Mouse (Mus musculus) urinary bladder, adult 18-20 months (tissue): ENCODE measurements around the gene Rasal2.

ENCODE experiments used
- DNase-seq, 2 experiments: peaks; one replicate each; pipeline ENCODE4 v3.0.0; 2022; ENCODE audit warnings: low spot score in 2 of 2, mixed read lengths in 2 of 2

The Rasal2 gene

DNA sequence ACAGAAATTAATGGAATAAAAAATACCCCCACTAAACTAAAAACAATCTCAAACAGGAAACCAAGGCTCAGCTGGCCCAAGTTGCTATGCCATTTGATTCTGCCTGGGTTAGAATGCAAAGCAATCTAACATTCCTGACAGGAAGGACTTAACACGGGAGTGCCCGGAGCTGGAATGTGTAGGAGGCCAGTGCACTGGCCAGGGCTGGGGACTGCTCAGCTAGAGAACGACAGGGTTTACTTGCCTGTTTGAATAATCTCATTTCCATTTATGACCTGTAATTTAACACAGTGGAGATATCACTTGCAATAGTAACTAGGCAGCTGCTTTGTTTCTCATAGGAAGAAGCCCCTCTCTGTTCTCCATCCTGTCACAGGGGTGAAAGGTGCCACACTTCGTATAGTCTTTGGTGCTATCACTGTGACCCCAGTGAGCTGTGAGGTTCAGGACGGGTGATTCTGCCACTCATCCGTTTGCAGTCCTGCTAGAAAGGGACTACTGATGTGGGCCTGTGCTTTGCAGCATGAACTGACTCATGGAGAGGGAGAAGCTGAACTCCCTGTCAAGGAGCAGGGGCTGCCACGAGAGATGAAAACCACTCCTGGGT, 269.0 kb downstream of the Rasal2 start:
- DNase-seq: no peak

DNA sequence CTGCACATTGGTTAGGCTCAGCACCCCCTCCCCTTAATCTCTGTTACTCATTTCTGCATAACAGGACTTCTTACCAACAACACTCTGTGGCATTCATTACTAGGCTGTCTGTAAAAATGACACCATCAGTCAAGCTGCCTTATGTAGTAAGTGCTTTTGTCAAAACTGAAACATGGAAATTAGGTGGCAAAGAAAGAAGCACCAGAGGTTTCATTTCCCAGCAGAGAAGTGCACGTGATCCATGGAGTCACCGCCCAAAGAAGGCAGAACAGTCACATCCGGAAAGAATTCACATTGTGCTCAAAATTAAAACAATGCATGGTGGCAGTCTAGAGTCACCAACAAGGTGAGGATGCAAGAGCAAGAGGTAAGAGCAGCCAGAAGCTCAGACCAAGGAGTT, 271.4 kb downstream of the Rasal2 start:
- no peak for DNase-seq

DNA sequence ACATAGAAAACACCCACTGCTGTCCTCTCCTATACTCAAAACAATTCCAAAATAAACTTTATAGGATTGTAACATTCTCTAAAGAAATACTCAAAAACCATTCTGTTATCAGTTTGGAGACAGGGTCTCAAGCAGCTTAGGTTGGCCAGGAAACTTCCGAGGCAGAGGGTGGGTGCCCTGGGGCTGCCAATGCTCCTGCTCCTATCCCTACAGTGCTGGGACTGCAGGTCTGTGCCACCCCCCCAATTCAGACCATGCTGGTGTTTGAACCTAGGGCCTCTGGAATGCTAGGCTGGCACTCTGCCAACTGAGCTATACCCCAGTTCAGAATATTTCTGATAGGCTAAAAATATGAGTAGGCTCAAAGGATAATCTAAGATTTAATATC, 274.5 kb downstream of the Rasal2 start:
- no peak for DNase-seq

DNA sequence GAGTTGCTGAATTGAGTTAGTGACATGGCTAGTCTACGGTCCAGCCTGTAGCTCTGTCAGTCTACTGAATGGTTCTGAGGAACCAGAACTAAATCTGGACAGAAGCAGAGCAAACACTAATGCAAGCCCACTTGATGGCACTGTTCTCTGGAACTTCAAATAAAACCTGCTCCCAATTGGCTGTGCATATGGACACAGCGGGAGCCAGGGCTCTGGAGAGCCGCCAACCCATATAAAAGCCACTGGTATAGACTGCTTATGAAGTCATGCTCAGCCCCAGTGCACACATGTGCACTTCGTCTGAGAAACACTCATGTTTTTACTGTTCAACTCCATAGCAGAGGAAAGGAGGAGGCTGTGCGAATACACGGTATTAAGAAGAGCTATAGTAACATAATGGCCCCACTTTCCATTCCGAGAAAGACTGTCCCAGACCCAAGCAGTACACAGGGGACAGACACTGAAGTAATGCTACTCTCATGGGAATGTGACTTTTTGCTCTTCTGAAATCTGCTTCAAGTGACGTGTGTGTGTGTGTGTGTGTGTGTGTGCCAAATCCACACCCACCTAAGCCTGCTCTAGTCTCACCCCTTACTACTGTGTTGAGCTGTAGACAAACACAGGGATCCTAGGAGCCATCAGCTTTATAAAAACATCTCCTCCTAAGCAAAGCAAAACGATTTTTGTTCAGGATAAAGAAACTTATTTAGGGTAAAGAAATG, 275.1 kb downstream of the Rasal2 start:
- DNase-seq: no peak

DNA sequence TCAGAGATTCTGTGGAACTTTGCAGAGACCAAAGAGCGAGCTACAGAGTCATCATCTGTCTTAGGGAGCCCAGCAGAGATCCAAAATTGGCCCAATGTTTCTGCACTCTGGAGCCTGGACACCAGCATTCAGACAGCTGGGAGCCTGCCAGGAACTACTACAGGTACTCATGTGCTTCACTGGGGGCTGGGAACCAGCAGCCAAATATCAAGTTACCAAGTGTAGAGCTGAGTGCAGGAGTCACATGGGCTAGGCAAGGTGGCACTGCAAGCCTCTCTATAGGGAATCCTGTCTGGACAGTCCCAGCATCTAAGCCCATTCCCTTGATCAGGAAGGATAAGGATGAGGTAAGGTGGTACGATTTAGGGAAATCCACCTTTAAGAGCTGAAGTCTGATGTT, 284.2 kb downstream of the Rasal2 start:
- DNase-seq: no peak

DNA sequence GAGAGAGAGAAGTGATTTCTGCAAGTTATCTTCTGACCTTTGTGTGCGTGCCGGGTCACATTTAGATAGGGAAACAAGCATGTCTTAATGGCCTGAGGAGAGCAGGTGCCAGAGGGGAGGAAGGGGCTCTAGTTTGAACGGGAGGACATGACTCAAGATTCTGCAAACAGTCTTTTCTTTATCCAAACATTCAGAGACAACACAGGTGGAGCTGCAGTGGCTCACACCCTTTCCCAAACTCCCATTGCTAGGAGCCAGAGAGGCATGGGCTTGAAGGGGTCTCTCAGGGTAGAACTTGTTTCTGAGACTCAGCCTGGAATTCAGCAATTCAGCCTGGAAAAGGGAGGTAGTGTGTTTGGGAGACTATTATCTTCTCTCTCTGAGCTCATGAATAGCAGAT, 288.6 kb downstream of the Rasal2 start:
- no peak for DNase-seq

DNA sequence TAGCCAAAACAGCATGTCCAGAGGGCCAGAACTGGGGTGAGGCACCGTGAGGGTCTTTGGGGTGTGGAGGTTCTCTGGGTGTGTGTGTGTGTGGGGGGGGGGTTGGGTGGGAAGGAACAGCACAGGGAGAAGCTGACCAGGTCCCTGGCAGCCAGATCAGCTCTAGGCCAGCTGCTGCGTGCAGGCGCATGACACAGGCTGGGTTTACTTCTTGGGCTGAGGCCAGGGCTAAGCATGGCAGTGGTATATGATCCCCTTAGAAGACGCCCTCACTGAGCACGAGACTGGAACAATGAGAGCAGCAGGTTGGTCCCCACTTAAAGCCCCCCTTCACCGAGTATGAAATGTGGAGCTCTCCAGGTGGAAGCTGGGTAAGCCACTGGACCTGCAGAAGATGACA, 293.2 kb downstream of the Rasal2 start:
- DNase-seq: no peak

DNA sequence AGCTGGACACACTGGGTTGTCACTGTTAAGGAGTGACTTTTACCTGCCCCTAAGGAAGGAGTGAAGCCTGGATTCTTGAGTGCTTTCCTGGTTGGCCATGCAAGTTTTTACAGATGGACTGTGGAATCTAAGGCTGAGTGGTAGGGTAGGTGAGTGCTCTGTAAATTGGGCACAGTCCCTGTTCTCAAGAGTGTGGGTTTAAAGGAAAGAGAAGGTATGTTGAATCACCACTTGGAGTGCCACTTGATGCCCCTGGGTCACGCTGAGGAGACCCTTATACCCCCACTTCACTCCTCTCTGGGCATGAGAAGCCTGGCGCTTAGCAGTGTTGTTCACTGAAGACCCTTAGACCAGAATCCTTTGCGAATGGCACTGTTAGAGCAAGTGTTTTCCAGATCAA, 295.0 kb downstream of the Rasal2 start:
- DNase-seq: no peak

DNA sequence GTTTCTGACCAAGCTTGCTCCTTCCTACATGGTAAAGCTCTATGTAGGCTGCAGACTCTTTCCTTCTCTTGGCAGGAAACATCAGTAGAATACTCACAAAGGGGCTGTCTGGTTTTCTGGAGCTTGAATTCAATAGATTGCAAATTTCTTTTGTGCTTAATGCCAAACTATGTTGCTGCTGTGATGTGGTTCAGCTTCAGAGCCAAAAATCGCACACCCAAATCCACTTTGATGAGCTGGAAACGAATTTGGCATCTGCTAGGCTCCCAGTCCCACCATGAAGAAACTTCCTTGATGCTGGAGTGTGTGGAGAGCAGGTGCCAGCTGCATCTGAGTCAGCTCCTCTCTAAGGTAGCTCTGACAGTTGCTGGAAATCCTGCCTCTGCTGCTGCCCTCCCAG, 297.9 kb downstream of the Rasal2 start:
- DNase-seq: no peak

DNA sequence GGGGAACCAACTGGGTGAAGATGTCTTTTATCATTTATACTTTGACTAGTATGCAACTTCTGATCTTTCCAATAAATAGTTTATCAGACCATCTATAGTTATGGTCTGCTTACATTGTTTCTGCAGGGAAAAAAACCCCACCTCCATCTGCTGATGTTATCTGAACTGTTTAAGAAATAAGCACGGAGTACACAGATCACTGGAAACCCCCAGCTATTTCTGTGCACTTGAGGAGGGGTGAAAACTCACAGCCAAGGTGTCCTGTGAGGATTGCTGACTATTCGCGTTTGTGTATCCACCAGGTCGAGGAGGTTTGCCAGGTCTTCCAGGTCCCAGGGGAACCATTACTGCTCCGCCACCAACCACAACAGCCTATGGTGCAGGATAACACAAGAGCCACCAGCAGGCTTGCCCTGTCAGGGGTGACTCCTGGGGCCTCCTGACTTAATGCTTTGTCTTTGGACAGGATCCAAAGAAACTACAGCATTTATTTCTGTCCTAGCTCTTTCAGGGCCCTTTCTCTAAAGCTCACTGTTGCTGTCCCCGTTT, 302.0 kb downstream of the Rasal2 start:
- DNase-seq: no peak

DNA sequence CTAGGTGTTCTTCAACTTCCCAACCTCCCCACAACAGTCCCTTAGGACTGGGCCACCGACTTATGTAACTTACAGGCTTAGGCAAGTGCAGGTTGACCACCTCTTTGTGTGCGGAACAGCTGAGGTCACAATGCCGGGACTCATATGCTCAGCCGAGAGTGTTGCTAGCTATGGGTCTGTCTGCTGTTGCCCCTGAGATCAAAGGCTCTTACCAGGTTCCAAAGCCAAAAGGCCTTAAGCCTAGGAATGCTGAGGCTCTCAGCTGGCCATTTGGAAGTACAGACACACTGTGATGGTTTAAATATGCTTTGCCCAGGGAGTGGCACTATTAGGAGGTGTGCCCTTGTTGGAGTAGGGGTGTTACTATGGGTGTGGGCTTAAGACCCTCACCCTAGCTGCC, 303.8 kb downstream of the Rasal2 start, which contains the start of gene Tex35:
Tex35 (minus strand) TSS at position 101 of the 400 bp plus-strand sequence.
- no peak for DNase-seq

DNA sequence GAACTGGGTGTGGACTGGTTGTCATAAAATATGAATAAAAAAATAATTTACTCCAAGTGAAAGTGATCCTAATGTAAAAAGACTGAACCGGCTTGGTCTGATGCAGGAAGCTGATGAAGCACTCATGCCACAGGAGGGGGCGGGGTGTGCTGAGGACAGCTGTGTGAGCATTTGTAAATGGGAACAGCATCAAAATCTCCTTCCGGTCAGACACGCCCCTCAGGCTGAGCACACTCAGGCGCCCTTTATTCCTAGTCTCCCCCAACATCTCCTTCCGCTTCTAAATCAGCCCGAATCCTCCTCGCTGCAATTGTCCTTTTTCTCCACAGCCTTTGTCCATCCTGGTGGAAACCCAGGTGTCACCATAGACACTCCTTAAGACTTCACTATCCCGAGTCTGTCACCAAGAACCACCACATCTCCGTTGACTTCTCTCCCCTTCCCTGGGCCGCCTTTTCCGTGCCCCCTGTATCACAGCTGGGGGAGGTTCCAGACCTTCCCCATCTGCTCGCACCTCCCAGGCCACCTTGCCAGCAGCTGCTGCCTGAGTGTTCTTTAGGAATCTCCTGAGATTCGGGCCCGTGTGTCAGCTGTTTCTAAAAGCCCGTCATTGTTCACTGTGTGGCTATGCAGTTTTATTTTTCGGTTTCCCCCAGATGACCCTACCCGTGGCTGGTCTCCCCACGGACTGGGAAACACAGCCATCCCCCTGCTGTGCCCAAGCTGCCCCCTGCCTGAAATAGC, 311.1 kb downstream of the Rasal2 start:
- DNase-seq: no peak

DNA sequence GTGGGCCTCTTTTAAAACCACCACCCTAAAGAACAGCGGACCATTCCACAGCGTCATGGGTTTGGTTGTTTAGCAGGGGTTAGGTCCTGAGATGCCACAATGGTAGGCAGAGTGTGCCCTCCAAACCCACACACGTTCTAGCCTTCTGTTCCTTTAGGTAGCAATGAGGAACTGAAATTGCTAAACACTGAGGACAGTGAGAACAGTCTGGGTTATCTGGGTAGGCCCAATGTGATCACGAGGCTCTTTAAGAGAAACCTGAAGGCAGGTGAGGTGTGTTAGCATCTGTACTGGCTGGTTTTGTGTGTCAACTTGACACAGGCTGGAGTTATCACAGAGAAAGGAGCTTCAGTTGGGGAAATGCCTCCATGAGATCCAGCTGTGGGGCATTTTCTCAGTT, 316.9 kb downstream of the Rasal2 start:
- DNase-seq: no peak

DNA sequence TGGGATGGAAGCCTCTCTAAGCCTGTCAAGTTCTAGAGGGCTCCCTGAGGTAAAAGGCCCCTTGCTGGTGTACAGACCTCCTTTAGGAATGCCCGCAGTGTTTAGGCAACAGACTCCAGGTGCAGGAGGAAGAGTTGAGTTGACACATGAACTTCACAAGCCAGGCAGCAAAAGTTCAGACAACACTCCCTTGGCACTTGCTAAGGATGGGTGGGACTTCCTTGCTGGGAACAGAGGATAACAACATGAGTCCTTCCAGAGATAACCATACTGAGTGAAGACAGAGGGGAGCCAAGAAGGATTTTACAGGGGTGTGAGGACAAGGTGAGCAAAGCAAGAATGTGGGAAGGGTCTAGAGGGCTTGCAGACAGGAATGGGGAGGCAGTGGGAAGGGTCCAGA, 319.8 kb downstream of the Rasal2 start:
- DNase-seq: no peak

DNA sequence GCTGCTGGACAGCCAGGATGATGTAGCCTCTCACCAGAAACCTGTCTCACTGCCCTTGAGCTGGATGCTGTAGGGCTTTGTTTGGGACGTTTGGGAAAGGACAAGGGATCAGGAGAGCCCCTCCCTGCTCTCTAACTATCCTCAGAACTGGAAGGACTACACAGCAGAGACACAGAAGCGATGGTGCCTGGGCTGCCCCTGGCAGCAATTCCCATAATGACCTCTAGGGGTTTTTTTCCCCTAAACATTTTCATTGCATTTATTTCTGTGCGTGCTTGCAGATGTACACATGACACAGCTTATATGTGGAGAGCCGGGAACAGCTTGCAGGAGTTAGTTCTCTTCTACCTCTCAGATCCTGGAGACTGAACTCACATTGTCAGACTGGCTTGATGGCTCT, 320.3 kb downstream of the Rasal2 start:
- no peak for DNase-seq

DNA sequence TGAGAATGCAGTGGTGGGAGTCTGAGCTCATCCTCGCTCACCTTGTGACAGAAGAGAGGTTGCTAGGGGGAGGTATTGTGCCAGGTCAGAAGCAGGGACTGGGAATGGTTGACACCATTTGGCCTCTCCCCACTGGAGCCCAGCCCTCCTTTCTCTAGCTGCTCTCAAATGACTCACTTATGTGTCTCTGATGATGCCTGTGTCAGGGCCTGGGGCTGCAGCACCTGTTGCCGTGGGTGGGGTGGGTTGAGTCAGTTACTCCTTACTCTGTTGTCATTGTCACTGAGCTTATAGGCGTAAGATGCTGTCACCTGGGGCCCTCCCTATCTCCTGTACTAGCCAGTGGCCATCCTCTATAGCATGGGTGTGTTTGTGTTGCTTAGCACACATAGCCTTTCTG, 321.6 kb downstream of the Rasal2 start:
- DNase-seq: no peak

DNA sequence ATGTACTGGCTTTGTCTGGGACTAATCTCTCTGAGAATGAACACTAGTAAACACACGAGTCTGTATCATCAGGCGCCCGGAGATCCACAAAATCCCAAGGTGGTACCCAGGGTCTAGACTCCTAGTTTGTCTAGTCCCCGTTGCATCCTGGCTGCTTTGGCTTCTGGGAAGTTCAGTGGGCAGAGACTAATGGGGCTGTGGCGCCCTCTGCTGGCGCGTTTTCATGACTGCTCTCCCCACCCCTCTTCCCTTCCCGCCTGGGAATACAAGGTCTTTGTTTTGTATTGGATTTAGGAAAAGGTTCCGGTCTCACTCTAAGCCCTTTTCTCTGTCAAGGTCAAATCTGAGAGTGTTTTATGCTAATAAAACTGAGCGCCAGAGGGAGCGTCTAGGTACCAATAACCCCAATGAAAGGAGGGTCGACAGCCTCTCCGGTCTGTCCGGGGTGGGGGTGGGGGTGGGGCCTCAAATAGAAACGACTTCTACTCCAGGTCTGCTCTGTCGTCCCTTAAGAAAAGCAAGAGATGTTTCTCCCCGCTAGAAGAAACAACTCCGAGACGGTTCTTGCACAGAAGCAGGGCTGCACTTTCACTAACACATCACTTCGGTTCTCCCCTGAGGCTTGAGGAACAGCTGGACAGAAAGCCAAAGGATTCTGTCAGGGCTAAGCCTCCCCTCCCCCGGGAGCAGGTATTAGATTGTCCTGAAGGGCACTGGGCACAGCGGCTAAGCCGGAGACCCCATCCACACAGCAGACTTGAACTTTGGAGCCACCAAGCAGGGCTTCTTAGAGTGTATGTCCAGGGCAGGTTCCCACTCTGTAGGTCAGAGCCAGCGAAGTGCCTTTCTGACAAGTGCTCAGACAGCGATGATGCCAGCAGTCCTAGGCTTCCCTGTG, 326.0 kb downstream of the Rasal2 start:
- peak in 1 of 2 experiments; percentile 43 for DNase-seq
